Mouse (Mus musculus): ENCODE measurements at regions not wholly inside any gene's neighbourhood (a gene's known extent, or its start where the extent isn't known, plus 50 kb on each side); places are given as distances from the start of the nearest gene placed in this dataset.

- no peak for DNase-seq (ENCODE audit: low spot score)
Measured at GRCm38 (mm10) chr16:93015636-93016035, 189.7 kb upstream of the Runx1 start.

GRCm38 (mm10) chr16:93014991-93015390, 189.0 kb upstream of the Runx1 start:
- no peak for DNase-seq (ENCODE audit: low spot score)

GRCm38 (mm10) chr16:93013881-93014280, 187.9 kb upstream of the Runx1 start:
- DNase-seq (ENCODE audit: low spot score), result no peak

GRCm38 (mm10) chr16:93013256-93013655, 187.3 kb upstream of the Runx1 start:
- no peak for DNase-seq (ENCODE audit: low spot score)

- no peak for DNase-seq (ENCODE audit: low spot score)
Measured at GRCm38 (mm10) chr16:93011474-93011873, 185.5 kb upstream of the Runx1 start.

- no peak for DNase-seq (ENCODE audit: low spot score)
Measured at GRCm38 (mm10) chr16:93006321-93006984, 180.5 kb upstream of the Runx1 start.

GRCm38 (mm10) chr16:93005470-93005869, 179.5 kb upstream of the Runx1 start:
- DNase-seq (ENCODE audit: low spot score), result no peak

GRCm38 (mm10) chr16:93003830-93004229, 177.9 kb upstream of the Runx1 start:
- DNase-seq (ENCODE audit: low spot score), result no peak

GRCm38 (mm10) chr16:92998689-92999088, 172.7 kb upstream of the Runx1 start:
- no peak for DNase-seq (ENCODE audit: low spot score)

- no peak for DNase-seq (ENCODE audit: low spot score)
Measured at GRCm38 (mm10) chr16:92997636-92998035, 171.7 kb upstream of the Runx1 start.

GRCm38 (mm10) chr16:92995993-92996350, 170.0 kb upstream of the Runx1 start:
- no peak for DNase-seq (ENCODE audit: low spot score)

GRCm38 (mm10) chr16:92995132-92995992, 169.4 kb upstream of the Runx1 start:
- DNase-seq (ENCODE audit: low spot score), result no peak

- DNase-seq (ENCODE audit: low spot score), result no peak
Measured at GRCm38 (mm10) chr16:92992876-92993275, 166.9 kb upstream of the Runx1 start.

- no peak for DNase-seq (ENCODE audit: low spot score)
Measured at GRCm38 (mm10) chr16:92991405-92991804, 165.5 kb upstream of the Runx1 start.

GRCm38 (mm10) chr16:92988416-92988815, 162.5 kb upstream of the Runx1 start:
- DNase-seq (ENCODE audit: low spot score), result no peak

- no peak for DNase-seq (ENCODE audit: low spot score)
Measured at GRCm38 (mm10) chr16:92988000-92988399, 162.1 kb upstream of the Runx1 start.

GRCm38 (mm10) chr16:92985768-92986167, 159.8 kb upstream of the Runx1 start:
- DNase-seq (ENCODE audit: low spot score), result no peak

GRCm38 (mm10) chr16:92982934-92983333, 157.0 kb upstream of the Runx1 start:
- no peak for DNase-seq (ENCODE audit: low spot score)

- no peak for DNase-seq (ENCODE audit: low spot score)
Measured at GRCm38 (mm10) chr16:92979620-92980330, 153.8 kb upstream of the Runx1 start.

GRCm38 (mm10) chr16:92976097-92976496, 150.1 kb upstream of the Runx1 start:
- no peak for DNase-seq (ENCODE audit: low spot score)

GRCm38 (mm10) chr16:92975090-92975489, 149.1 kb upstream of the Runx1 start:
- DNase-seq (ENCODE audit: low spot score), result no peak

- no peak for DNase-seq (ENCODE audit: low spot score)
Measured at GRCm38 (mm10) chr16:92972681-92973080, 146.7 kb upstream of the Runx1 start.

GRCm38 (mm10) chr16:92971956-92972355, 146.0 kb upstream of the Runx1 start:
- no peak for DNase-seq (ENCODE audit: low spot score)
